Mouse (Mus musculus): ENCODE data around the gene Sorcs3.

Sorcs3 gene

DNA sequence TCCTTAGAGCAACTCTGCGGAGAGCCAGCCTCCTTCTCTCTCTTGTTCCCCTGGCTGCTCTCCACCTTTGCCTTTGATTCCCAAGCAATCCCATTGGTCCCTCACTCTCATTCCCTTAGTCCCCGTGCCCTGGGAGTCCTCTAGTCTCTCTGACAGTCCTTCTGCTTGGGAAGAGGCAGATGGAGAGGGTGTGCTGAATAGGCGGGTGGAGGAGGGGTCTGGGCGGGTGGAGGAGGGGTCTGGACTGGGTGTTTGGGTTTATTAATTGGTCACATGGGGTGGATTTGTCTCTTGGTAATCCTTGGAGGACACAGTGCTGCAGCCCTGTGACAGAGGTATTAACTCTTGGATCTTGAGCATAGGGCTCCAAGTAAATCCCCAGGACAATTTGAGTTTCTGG, 77.4 kb downstream of the Sorcs3 start:
- no peak for DNase-seq (ENCODE audit: extremely low read depth, low read depth, low spot score)

DNA sequence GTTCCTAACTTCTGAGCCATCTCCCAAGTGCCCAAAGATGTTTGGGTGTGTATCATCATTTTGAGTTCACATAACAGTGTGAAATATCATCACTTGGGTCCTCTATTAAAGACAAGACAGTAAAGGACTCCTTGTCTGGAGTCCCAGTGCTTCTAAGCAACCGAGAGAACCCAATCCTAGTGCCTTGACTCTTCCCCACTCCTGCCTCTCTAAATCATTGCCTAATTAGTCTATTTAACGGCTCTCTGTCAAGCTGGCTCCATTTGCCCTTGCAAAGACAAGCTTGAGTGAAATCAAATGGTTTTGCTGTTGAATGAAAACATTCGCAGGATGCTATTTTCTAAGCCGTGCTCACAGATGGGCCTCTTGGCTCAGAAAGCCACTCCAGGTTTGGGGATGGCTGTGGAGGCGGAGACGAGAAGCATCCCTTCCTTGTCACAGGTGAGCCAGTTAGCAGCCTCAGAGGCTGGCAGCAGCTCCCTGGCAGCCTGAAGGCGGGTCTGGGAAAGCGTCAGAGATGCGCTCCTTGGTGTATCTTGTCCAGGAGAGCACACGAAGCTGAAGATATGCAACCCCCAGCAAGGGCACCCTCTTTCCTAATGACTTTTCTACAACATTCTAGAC, 79.9 kb downstream of the Sorcs3 start:
- DNase-seq (ENCODE audit: extremely low read depth, low read depth, low spot score), result no peak

DNA sequence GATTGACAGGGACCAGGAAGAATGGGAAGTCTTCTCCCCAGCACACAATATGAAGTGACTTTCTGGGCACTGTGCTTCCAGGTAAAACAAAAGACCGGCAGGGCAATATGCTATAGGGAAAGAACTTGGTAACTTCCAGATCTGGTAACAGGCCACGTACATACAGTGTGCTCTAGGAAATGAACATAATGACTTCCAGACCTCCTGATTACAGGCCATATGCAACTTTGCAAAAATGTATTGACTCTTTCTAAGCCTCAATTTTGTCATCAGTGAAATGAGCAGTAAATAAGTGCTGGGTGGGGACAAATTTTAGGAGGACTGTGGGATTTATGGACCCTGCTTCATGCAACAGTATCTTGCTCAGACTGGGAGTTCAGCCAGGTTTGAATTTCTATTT, 88.4 kb downstream of the Sorcs3 start:
- no peak for DNase-seq (ENCODE audit: extremely low read depth, low read depth, low spot score)

DNA sequence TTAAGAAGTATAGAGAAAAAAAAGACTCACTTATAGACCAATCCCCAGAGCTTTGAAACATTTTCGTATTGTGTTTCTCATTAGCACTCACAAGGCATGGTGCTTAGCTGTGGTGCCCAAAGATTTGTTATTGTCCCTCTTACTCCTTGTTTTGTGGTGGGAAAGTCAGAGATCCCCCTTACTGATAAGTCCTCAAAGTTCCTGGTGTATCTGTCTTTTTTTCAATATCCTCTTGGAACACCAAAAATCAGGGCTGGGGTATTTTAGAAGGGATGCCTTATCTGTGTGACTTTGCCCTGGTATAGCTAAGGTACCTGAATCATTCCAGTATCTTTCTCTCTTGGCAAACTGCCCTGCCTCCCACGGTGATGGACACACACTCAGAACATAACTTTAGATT, 92.6 kb downstream of the Sorcs3 start:
- no peak for DNase-seq (ENCODE audit: extremely low read depth, low read depth, low spot score)

- no peak for DNase-seq (ENCODE audit: extremely low read depth, low read depth, low spot score)
Observed at GRCm38 (mm10) chr19:48300440-48301231, 94.8 kb downstream of the Sorcs3 start.

DNA sequence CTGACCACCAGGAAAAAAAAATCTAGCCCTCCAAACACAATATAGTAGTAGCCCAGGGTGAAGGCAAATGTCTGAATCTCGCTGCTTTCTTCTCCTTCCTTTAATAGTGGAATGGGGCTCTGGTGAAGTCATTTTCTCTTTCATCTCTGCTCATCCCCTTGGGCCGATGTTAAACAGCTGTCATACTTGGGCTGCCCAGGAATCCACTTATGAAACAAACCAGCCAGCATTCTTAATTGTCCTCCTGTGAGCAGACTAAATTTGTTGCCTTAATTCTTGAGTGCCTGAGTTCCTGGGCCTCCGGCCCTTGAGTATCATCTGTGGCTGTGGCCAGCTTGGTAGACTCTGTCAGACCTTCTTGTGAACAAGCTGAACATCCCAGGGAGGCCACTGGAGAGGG, 95.5 kb downstream of the Sorcs3 start:
- no peak for DNase-seq (ENCODE audit: extremely low read depth, low read depth, low spot score)

GRCm38 (mm10) chr19:48308341-48308740, 102.5 kb downstream of the Sorcs3 start:
- DNase-seq (ENCODE audit: extremely low read depth, low read depth, low spot score), result no peak

- DNase-seq (ENCODE audit: extremely low read depth, low read depth, low spot score), result no peak
Observed at GRCm38 (mm10) chr19:48309531-48310337, 103.9 kb downstream of the Sorcs3 start.

DNA sequence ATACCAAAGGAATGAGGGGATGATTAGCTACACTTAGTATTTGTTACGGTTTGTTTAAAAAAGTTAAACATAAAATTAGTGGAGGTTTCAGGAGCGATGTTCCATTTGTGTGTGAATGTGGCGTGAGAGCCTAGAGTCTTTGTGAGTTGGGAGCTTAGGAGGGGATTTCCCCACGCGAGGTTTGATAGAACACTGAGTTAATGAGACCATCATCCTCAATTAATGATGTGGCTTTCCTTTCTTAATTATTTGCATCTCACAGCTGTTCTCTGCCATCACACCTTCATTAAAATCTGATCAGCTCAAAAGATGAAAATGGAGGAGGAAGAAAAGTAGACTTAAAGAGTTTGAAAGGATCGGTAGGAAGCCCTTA, 104.5 kb downstream of the Sorcs3 start:
- DNase-seq (ENCODE audit: extremely low read depth, low read depth, low spot score), result no peak

DNA sequence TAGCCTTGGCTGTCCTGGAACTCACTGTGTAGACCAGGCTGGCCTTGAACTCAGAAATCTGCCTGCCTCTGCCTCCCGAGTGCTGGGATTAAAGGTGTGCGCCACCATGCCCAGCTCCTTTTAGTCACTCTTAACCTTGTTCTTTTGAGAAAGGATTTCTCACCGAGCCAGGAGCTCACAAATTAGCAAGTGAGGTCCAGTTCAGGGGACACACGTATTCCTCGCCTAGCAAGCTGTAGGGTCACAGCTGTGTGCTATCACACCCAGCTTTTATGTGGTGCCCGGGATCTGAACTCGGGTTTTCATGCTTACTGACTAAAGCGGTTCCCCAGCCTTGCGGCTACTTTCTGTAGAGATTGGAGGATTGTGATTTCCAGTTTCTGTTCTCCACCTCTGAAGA, 108.0 kb downstream of the Sorcs3 start:
- no peak for DNase-seq (ENCODE audit: extremely low read depth, low read depth, low spot score)

DNA sequence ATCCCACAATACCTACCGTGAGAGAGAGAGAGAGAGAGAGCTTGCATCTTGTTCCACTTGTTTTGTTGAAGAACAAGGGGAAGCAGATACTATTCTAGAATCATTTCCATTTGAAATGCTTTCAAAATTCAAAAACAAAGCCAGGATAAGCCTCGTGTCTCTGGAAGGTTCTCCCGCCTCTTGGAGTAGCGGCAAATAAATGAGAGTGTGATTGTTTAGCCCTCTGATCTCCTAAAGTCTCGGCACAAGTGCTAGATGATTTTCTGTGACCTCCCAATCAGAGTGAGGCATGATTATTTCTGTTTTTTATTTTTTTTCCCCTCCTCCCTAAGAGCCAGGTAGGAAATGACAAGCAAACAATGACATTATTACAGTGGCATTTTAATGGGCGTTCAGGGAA, 121.3 kb downstream of the Sorcs3 start:
- DNase-seq (ENCODE audit: extremely low read depth, low read depth, low spot score), result no peak

- no peak for DNase-seq (ENCODE audit: extremely low read depth, low read depth, low spot score)
Observed at GRCm38 (mm10) chr19:48328171-48328570, 122.3 kb downstream of the Sorcs3 start.

DNA sequence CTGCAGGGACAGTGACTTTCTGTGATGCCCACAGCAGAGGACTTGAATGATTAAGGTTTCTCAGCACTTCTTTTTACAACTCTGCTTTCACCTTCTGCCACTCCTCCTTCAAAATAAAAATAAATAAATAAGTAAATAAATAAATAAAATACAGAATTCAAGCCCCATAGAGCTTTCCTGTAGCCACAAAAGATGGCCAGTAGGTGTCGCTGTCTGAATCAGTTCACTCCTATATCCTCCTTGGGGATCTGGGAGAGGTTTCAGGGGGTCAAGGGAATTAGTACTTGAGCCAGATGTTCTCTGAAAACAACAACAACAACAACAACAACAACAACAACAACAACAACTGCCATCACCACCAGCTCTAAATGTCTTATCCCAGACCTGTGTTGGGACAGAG, 125.8 kb downstream of the Sorcs3 start:
- no peak for DNase-seq (ENCODE audit: extremely low read depth, low read depth, low spot score)

DNA sequence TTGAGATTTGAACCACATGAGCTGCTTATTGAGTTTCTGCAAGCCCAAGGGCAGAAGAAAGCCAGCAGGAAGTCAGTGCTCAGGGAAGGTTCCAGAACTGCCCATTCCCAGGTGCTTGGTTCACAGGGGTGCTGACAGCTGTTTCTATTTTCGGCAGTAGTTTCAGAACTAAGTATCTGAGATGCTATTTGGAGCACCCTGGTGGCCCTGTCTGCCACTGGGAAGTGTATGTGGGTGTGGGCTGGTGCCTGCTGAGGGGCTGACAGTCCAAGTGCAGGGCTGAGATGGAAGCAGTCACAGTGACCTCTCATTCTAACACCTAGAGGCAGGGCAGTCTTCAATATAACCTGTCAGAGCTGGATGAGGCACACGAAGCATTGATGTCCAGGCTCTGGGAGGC, 127.3 kb downstream of the Sorcs3 start:
- no peak for DNase-seq (ENCODE audit: extremely low read depth, low read depth, low spot score)

DNA sequence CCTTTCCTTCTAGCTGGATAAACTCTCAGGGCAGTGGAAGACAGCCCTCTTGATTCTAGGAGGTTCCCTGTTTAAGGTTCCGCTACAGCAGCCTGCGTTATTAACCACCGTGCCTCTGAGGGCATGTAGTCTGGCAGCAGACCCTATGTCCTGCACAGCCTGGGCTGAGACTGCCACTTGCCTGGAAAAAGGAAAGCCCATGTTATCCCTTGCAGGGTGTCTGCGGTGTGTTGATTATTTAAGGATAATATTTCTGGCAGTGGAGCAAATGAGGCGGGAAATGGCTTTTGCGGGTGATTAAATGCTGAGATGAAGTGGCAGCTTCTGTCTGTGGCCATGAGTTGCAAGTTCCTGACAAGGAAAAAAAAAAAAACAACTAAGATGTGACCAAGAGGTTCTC, 131.6 kb downstream of the Sorcs3 start:
- no peak for DNase-seq (ENCODE audit: extremely low read depth, low read depth, low spot score)

- DNase-seq (ENCODE audit: extremely low read depth, low read depth, low spot score), result no peak
Observed at GRCm38 (mm10) chr19:48338098-48338497, 132.3 kb downstream of the Sorcs3 start.

GRCm38 (mm10) chr19:48342770-48343169, 136.9 kb downstream of the Sorcs3 start:
- DNase-seq (ENCODE audit: extremely low read depth, low read depth, low spot score), result no peak

- no peak for DNase-seq (ENCODE audit: extremely low read depth, low read depth, low spot score)
Observed at GRCm38 (mm10) chr19:48343442-48343841, 137.6 kb downstream of the Sorcs3 start.

GRCm38 (mm10) chr19:48347116-48347515, 141.3 kb downstream of the Sorcs3 start:
- DNase-seq (ENCODE audit: extremely low read depth, low read depth, low spot score), result no peak

- no peak for DNase-seq (ENCODE audit: extremely low read depth, low read depth, low spot score)
Observed at GRCm38 (mm10) chr19:48356806-48357205, 151.0 kb downstream of the Sorcs3 start.

- no peak for DNase-seq (ENCODE audit: extremely low read depth, low read depth, low spot score)
Observed at GRCm38 (mm10) chr19:48362167-48362566, 156.3 kb downstream of the Sorcs3 start.

DNA sequence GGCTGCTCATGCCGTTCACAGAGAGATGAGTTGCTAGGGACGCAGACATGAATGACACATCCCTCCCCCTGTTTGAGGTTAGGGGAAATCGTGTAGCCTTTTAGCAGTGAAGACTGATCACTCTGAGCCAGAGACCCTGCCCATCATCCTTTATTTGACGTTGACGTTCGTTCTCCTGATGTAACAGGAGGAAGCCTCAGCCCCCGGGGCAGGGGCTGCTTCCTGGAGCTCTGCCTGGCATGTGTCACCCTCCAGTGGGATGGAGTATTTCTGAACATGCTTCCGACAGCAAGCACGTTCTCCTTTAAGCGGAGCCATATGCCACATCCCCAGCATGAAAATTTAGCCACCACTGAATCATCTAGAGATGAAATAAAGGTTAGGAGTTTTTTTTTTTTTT, 162.2 kb downstream of the Sorcs3 start:
- no peak for DNase-seq (ENCODE audit: extremely low read depth, low read depth, low spot score)
